Mouse (Mus musculus) embryonic facial prominence, embryonic 13.5 days (tissue): ENCODE measurements around the gene Rnf114. TPM values are rescaled to one million over a fixed set of nuclear protein-coding genes. Genes with fewer than 3 reads are reported as not detected.

ENCODE experiments used
- ATAC-seq: fragments of 200-750 bp; cut with Nextera tagmentation; 2 replicates; pipeline ENCODE4 v1.8.0; 2017; ENCODE audit warnings: low read depth; ENCODE audit not compliant: insufficient number of reproducible peaks, insufficient read depth, low FRiP score, low TSS enrichment
- H3K27ac ChIP-seq: fragments of 300-500 bp; sonication (generic); 2 replicates; pipeline ENCODE4 v1.5.1; 2015; ENCODE audit warnings: moderate library complexity, mild to moderate bottlenecking, inconsistent platforms
- H3K27me3 ChIP-seq: fragments of 300-500 bp; sonication (generic); 2 replicates; pipeline ENCODE4 v1.6.1; 2015; ENCODE audit warnings: mild to moderate bottlenecking, inconsistent platforms
- H3K36me3 ChIP-seq: fragments of 300-500 bp; sonication (generic); 2 replicates; pipeline ENCODE4 v1.6.1; 2015; ENCODE audit warnings: mild to moderate bottlenecking, inconsistent platforms
- H3K4me1 ChIP-seq: fragments of 300-500 bp; sonication (generic); 2 replicates; pipeline ENCODE4 v1.6.1; 2015; ENCODE audit warnings: inconsistent platforms
- H3K4me2 ChIP-seq: fragments of 300-500 bp; sonication (generic); 2 replicates; pipeline ENCODE4 v1.6.1; 2015; ENCODE audit warnings: moderate library complexity, mild to moderate bottlenecking, inconsistent platforms
- H3K4me3 ChIP-seq: fragments of 300-500 bp; sonication (generic); 2 replicates; pipeline ENCODE4 v1.5.1; 2015; ENCODE audit warnings: mild to moderate bottlenecking, inconsistent platforms
- H3K9ac ChIP-seq: fragments of 300-500 bp; sonication (generic); 2 replicates; pipeline ENCODE4 v1.6.1; 2015; ENCODE audit warnings: mild to moderate bottlenecking, inconsistent platforms
- H3K9me3 ChIP-seq: fragments of 300-500 bp; sonication (generic); 2 replicates; pipeline ENCODE4 v1.6.1; 2016; ENCODE audit warnings: inconsistent platforms
- WGBS: fragments of 180-500 bp; shearing (Covaris S2); methylation state at CpG from one replicate; pipeline ENCODE4 v1.1.7; 2015; ENCODE audit warnings: mixed read lengths; 5-methylcytosine and 5-hydroxymethylcytosine counted together
- polyA plus RNA-seq: library from polyadenylated mRNA; unstranded; fragments of >200 nt; fragmentation: Nextera tagmentation; extraction: Ambion mirVana; gene quantifications from 2 replicates; pipeline ENCODE4 v1.2.1, GENCODE M21; 2015

Rnf114 gene
- polyA plus RNA-seq, 1 experiment from 2014 or later = 88.4 TPM

GRCm38 (mm10) chr2:167536320-167536945, 44.0 kb downstream of the Rnf114 start:
- WGBS = 52% methylated on average over 10 of the region's 10 CpGs
- no peak overlapping the region for H3K27ac ChIP-seq
- H3K27me3 ChIP-seq = peaks cover 16% of the 10 kb centered on the region
- peaks cover 20% of the 10 kb centered on the region for H3K36me3 ChIP-seq
- no peak for ATAC-seq
- no peaks in the 10 kb centered on the region for H3K9me3 ChIP-seq
- H3K4me1 ChIP-seq = peaks cover 20% of the 10 kb centered on the region
- H3K9ac ChIP-seq = peak overlapping the region; percentile 27; the same call in 1 of the 2 replicates
- no peak overlapping the region for H3K4me3 ChIP-seq
- H3K4me2 ChIP-seq = no peak overlapping the region

- under 1% methylated on average over 58 of the region's 58 CpGs for WGBS
- peak within 1 kb of the TSS; percentile 93 for H3K9ac ChIP-seq
- peaks cover 16% of the 10 kb centered on the region for H3K27me3 ChIP-seq
- H3K4me2 ChIP-seq = peak within 1 kb of the TSS; percentile 89
- peaks cover 33% of the 10 kb centered on the region for H3K4me1 ChIP-seq
- peak; percentile 92 for ATAC-seq
- no peaks in the 10 kb centered on the region for H3K9me3 ChIP-seq
- peak within 1 kb of the TSS; percentile 82 for H3K4me3 ChIP-seq
- peak within 1 kb of the TSS; percentile 99 for H3K27ac ChIP-seq
- peaks cover 32% of the 10 kb centered on the region for H3K36me3 ChIP-seq
These were observed 45.2 kb downstream of the Rnf114 start, which contains the start of gene Snai1 for GRCm38 (mm10) chr2:167537476-167538297. TSS of gene Snai1 (plus strand) at chr2:167538195.

- Histone ChIP-seq H3K4me2 (peak overlapping the region; percentile 89), H3K4me1 (peaks cover 44% of the 10 kb centered on the region)
These were observed 46.3 kb downstream of the Rnf114 start for GRCm38 (mm10) chr2:167538671-167539306.

GRCm38 (mm10) chr2:167539536-167540476, 47.4 kb downstream of the Rnf114 start:
- H3K4me1 ChIP-seq = peaks cover 53% of the 10 kb centered on the region
- H3K27me3 ChIP-seq = peaks cover 16% of the 10 kb centered on the region
- H3K9ac ChIP-seq = peak overlapping the region; percentile 93
- H3K27ac ChIP-seq = peak overlapping the region; percentile 99
- no peaks in the 10 kb centered on the region for H3K9me3 ChIP-seq
- ATAC-seq = no peak
- H3K4me2 ChIP-seq = peak overlapping the region; percentile 89
- 7% methylated on average over 14 of the region's 14 CpGs for WGBS
- peaks cover 39% of the 10 kb centered on the region for H3K36me3 ChIP-seq
- peak overlapping the region; percentile 82 for H3K4me3 ChIP-seq

More at GRCm38 (mm10) chr2:167538671-167539306, 46.3 kb downstream of the Rnf114 start:
- Histone ChIP-seq H3K27me3 (peaks cover 16% of the 10 kb centered on the region), H3K27ac (peak overlapping the region; percentile 99), H3K9ac (peak overlapping the region; percentile 93), H3K9me3 (no peaks in the 10 kb centered on the region), H3K36me3 (peaks cover 39% of the 10 kb centered on the region), H3K4me3 (peak overlapping the region; percentile 82)
- no peak for ATAC-seq
- 11% methylated on average over 34 of the region's 34 CpGs for WGBS

- Histone ChIP-seq H3K4me2 (peak overlapping the region; percentile 89), H3K36me3 (peaks cover 39% of the 10 kb centered on the region), H3K4me3 (peak overlapping the region; percentile 82), H3K27me3 (peaks cover 16% of the 10 kb centered on the region), H3K27ac (peak overlapping the region; percentile 99), H3K9me3 (no peaks in the 10 kb centered on the region), H3K4me1 (peaks cover 53% of the 10 kb centered on the region), H3K9ac (peak overlapping the region; percentile 93)
- ATAC-seq = no peak
- 2% methylated on average over 12 of the region's 12 CpGs for WGBS
These were observed 48.1 kb downstream of the Rnf114 start for GRCm38 (mm10) chr2:167540477-167541110.

- Histone ChIP-seq H3K4me3 (peak overlapping the region; percentile 82), H3K9ac (peak overlapping the region; percentile 93), H3K9me3 (no peaks in the 10 kb centered on the region), H3K4me1 (peaks cover 54% of the 10 kb centered on the region), H3K27me3 (peaks cover 13% of the 10 kb centered on the region), H3K4me2 (peak overlapping the region; percentile 89), H3K27ac (peak overlapping the region; percentile 99), H3K36me3 (peaks cover 39% of the 10 kb centered on the region)
- 6% methylated on average over 6 of the region's 6 CpGs for WGBS
- ATAC-seq = no peak
These were observed 48.9 kb downstream of the Rnf114 start for GRCm38 (mm10) chr2:167541324-167541723.

- Histone ChIP-seq H3K9ac (peak overlapping the region; percentile 93), H3K36me3 (peaks cover 39% of the 10 kb centered on the region), H3K27me3 (peaks cover 8% of the 10 kb centered on the region), H3K4me2 (peak overlapping the region; percentile 89), H3K9me3 (no peaks in the 10 kb centered on the region), H3K4me1 (peaks cover 58% of the 10 kb centered on the region), H3K4me3 (peak overlapping the region; percentile 82), H3K27ac (peak overlapping the region; percentile 99)
- WGBS = 49% methylated on average over 12 of the region's 12 CpGs
- no peak for ATAC-seq
These were observed 49.3 kb downstream of the Rnf114 start for GRCm38 (mm10) chr2:167541761-167542160.

- peak overlapping the region; percentile 93 for H3K9ac ChIP-seq
- H3K4me3 ChIP-seq = peak overlapping the region; percentile 82
- H3K27me3 ChIP-seq = peaks cover 2% of the 10 kb centered on the region; the same call in 1 of the 2 replicates
- peak overlapping the region; percentile 99 for H3K27ac ChIP-seq
- H3K4me2 ChIP-seq = peak overlapping the region; percentile 89
- ATAC-seq = no peak
- peaks cover 39% of the 10 kb centered on the region for H3K36me3 ChIP-seq
- no peaks in the 10 kb centered on the region for H3K9me3 ChIP-seq
- WGBS = 47% methylated on average over 4 of the region's 4 CpGs
- H3K4me1 ChIP-seq = peaks cover 61% of the 10 kb centered on the region
These were observed 49.9 kb downstream of the Rnf114 start for GRCm38 (mm10) chr2:167542361-167542760.

GRCm38 (mm10) chr2:167543121-167544003, 50.9 kb downstream of the Rnf114 start:
- peaks cover 39% of the 10 kb centered on the region for H3K36me3 ChIP-seq
- peaks cover 57% of the 10 kb centered on the region for H3K4me1 ChIP-seq
- peak overlapping the region; percentile 93 for H3K9ac ChIP-seq
- peak overlapping the region; percentile 99 for H3K27ac ChIP-seq
- peak overlapping the region; percentile 82 for H3K4me3 ChIP-seq
- H3K27me3 ChIP-seq = no peaks in the 10 kb centered on the region
- WGBS = 7% methylated on average over 16 of the region's 16 CpGs
- H3K4me2 ChIP-seq = peak overlapping the region; percentile 89
- ATAC-seq = no peak
- no peaks in the 10 kb centered on the region for H3K9me3 ChIP-seq
